Mouse (Mus musculus) kidney, adult 10 weeks (tissue): Measurements from ENCODE around the gene Olfr173. TPM values are rescaled to one million over a fixed set of nuclear protein-coding genes. Genes with fewer than 3 reads are reported as not detected.

Source experiments
- polyA plus RNA-seq: library from polyadenylated mRNA; stranded (reverse); fragments of 350-450 nt; fragmentation: Illumina TruSeq; extraction: RNeasy Lipid Tissue Mini Kit (QIAGEN cat#74804); gene quantifications from one replicate; pipeline ENCODE4 v1.2.3, GENCODE M21; 2014; ENCODE audit warnings: low read depth, low replicate concordance

Olfr173 gene
- polyA plus RNA-seq = not detected

GRCm38 (mm10) chr16:58800168-58800567, at the start of gene Olfr173:
Gene Olfr173, minus strand, starts transcription at chr16:58800268.

GRCm38 (mm10) chr16:58826732-58827319, 26.8 kb upstream of the Olfr173 start, which contains the start of gene Olfr175-ps1:
Gene Olfr175-ps1, minus strand, starts transcription at chr16:58826782.

GRCm38 (mm10) chr16:58763076-58763475, 37.0 kb downstream of the Olfr173 start, which contains the start of gene Olfr172:
Gene Olfr172, minus strand, starts transcription at chr16:58763176.

Other genes with a start within 250 kb of the Olfr173 start
- gene Gm813, start 183.3 kb downstream of the Olfr173 start, polyA plus RNA-seq = not detected
- not detected for gene E330017A01Rik, start 161.5 kb downstream of the Olfr173 start, polyA plus RNA-seq
- gene Cpox, start 130.0 kb downstream of the Olfr173 start, polyA plus RNA-seq = 73.0 TPM
- gene Gpr15, start 81.2 kb downstream of the Olfr173 start, polyA plus RNA-seq = not detected
- gene Cldnd1, start 72.4 kb downstream of the Olfr173 start, polyA plus RNA-seq = 79.7 TPM
- not detected for gene Olfr172, start 37.1 kb downstream of the Olfr173 start, polyA plus RNA-seq
- gene Olfr175-ps1, start 26.5 kb upstream of the Olfr173 start, polyA plus RNA-seq = not detected
- gene Olfr177, start 74.5 kb upstream of the Olfr173 start, polyA plus RNA-seq = not detected
- not detected for gene Olfr178, start 91.8 kb upstream of the Olfr173 start, polyA plus RNA-seq
- not detected for gene Olfr181, start 128.5 kb upstream of the Olfr173 start, polyA plus RNA-seq
- not detected for gene Olfr180, start 129.1 kb upstream of the Olfr173 start, polyA plus RNA-seq
- not detected for gene Olfr183, start 195.1 kb upstream of the Olfr173 start, polyA plus RNA-seq
- not detected for gene Olfr186, start 230.0 kb upstream of the Olfr173 start, polyA plus RNA-seq
- gene Olfr187, start 239.5 kb upstream of the Olfr173 start, polyA plus RNA-seq = not detected